In the genomic region with DNA sequence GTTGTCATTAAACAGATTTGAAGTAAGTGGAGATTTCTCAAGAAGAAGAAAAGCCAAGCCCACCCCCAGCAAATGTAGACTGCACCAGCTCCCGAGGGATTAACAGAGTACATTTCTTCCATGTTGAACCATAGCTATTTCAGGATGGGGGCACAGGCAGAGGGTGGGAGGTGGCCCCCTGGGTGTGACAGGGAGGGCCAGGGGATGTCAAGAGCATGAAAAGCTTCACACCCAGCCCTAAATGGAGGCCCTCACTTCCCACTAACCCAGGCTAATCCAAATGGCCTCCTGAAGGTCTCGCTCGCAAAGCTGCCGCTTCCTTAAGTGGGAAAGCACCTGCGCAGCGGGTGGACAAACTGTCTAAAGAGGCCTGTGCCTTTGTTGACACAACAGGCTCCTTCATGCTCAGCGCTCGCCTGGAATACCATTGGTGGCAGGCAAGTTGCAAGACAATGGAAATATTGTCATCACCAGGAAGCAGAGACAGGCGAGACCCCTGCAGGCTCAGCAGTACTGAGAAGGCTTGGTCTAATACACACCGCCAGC, we compare ENCODE assay signal across 21 mouse cellular contexts. TPM values are rescaled to one million over a fixed set of nuclear protein-coding genes. Genes with fewer than 3 reads are reported as not detected.
DNase-seq lines count a peak whose midpoint lies in the region; ATAC-seq and TF ChIP-seq lines count a peak whose summit lies in the region.
"Had no signal": no experiment of that assay in that cellular context is flagged by ENCODE, and none has a peak within 500 bp of the region (broad histone marks: within the 10 kb centered on the region; RNA-seq: fewer than 3 reads in every experiment).

No protein-coding gene starts in this region.

- no peak overlapping the region for H3K9ac ChIP-seq in intestine, embryonic 16.5 days (ENCODE audit: low read depth, low read length)
- H3K9ac ChIP-seq in intestine, postnatal 0 days (ENCODE audit: low read depth, low read length): no peak overlapping the region
- H3K9ac ChIP-seq in neural tube, embryonic 11.5 days (ENCODE audit: low read length): no peak overlapping the region
- no peak overlapping the region for H3K9ac ChIP-seq in neural tube, embryonic 15.5 days (replicated peaks)
- H3K9ac ChIP-seq: forebrain, embryonic 12.5 days; heart, embryonic 15.5 days; liver, postnatal 0 days had no signal

- no peaks in the 10 kb centered on the region for H3K9me3 ChIP-seq in intestine, embryonic 16.5 days (ENCODE audit: control insufficient read depth, low read length)
- H3K9me3 ChIP-seq in intestine, postnatal 0 days (ENCODE audit: control insufficient read depth): no peaks in the 10 kb centered on the region
- no peaks in the 10 kb centered on the region for H3K9me3 ChIP-seq in neural tube, embryonic 11.5 days (ENCODE audit: control insufficient read depth, low read length)
- H3K9me3 ChIP-seq in neural tube, embryonic 15.5 days (replicated peaks): no peaks in the 10 kb centered on the region
- H3K9me3 ChIP-seq: forebrain, embryonic 12.5 days; heart, embryonic 15.5 days had no signal

- H3K4me2 ChIP-seq in intestine, embryonic 16.5 days (ENCODE audit: low read depth, low read length): no peak overlapping the region
- H3K4me2 ChIP-seq in intestine, postnatal 0 days (replicated peaks; ENCODE audit: low read depth): no peak overlapping the region
- no peak overlapping the region for H3K4me2 ChIP-seq in neural tube, embryonic 11.5 days (ENCODE audit: low read depth)
- no peak overlapping the region for H3K4me2 ChIP-seq in neural tube, embryonic 15.5 days
- H3K4me2 ChIP-seq: forebrain, embryonic 12.5 days; heart, embryonic 15.5 days had no signal

- ATAC-seq in intestine, embryonic 16.5 days: peak; percentile 23; the same call in 1 of the 2 replicates
- ATAC-seq in intestine, postnatal 0 days: no peak
- ATAC-seq in neural tube, embryonic 11.5 days (ENCODE audit: insufficient read depth, low FRiP score, low TSS enrichment): no peak
- no peak for ATAC-seq in neural tube, embryonic 15.5 days (ENCODE audit: low FRiP score)
- ATAC-seq: liver, postnatal 0 days had no signal

- H3K4me1 ChIP-seq in intestine, embryonic 16.5 days (ENCODE audit: control insufficient read depth, insufficient read depth, low read length): no peaks in the 10 kb centered on the region
- H3K4me1 ChIP-seq in intestine, postnatal 0 days (replicated peaks; ENCODE audit: control insufficient read depth, insufficient read depth, low read length): no peaks in the 10 kb centered on the region
- H3K4me1 ChIP-seq in neural tube, embryonic 11.5 days (ENCODE audit: control insufficient read depth, insufficient read depth, low read length): no peaks in the 10 kb centered on the region
- no peaks in the 10 kb centered on the region for H3K4me1 ChIP-seq in neural tube, embryonic 15.5 days
- H3K4me1 ChIP-seq: heart, embryonic 15.5 days had no signal

- peak; percentile 40 for DNase-seq in neural tube, embryonic 11.5 days (ENCODE audit: low spot score)
- peak; percentile 37 for DNase-seq in embryo, embryonic 11 days
- peak; percentile 31 for DNase-seq in retina, embryonic 14.5 days (ENCODE audit: low spot score)
- DNase-seq in cerebellum, postnatal 10 days: no peak
- DNase-seq: cerebellum, adult 8-10 months; gastrocnemius, adult 2 months; heart, adult 18-20 months; kidney, adult 9 months; kidney, postnatal 25 days; layer of hippocampus, adult 9-11 months; left cerebral cortex, postnatal 4 days; liver, postnatal 0 days; thymus, adult 2 months had no signal

- H3K27ac ChIP-seq in intestine, embryonic 16.5 days (ENCODE audit: low read length): no peak overlapping the region
- no peak overlapping the region for H3K27ac ChIP-seq in intestine, postnatal 0 days (ENCODE audit: low read depth, low read length)
- no peak overlapping the region for H3K27ac ChIP-seq in neural tube, embryonic 11.5 days (ENCODE audit: low read depth, low read length)
- no peak overlapping the region for H3K27ac ChIP-seq in neural tube, embryonic 15.5 days (replicated peaks)
- H3K27ac ChIP-seq: forebrain, embryonic 12.5 days; gastrocnemius, adult 2 months; heart, embryonic 15.5 days; left cerebral cortex, adult 2 months had no signal

- H3K27me3 ChIP-seq in intestine, embryonic 16.5 days (replicated peaks; ENCODE audit: control insufficient read depth, insufficient read depth, low read length): no peaks in the 10 kb centered on the region
- no peaks in the 10 kb centered on the region for H3K27me3 ChIP-seq in intestine, postnatal 0 days (replicated peaks; ENCODE audit: control insufficient read depth, insufficient read depth, low read length)
- no peaks in the 10 kb centered on the region for H3K27me3 ChIP-seq in neural tube, embryonic 11.5 days (ENCODE audit: control insufficient read depth, insufficient read depth, low read length)
- no peaks in the 10 kb centered on the region; the same call in 1 of the 2 replicates for H3K27me3 ChIP-seq in neural tube, embryonic 15.5 days (replicated peaks)
- H3K27me3 ChIP-seq: heart, embryonic 15.5 days had no signal

- H3K4me3 ChIP-seq in intestine, embryonic 16.5 days (ENCODE audit: low read length): no peak overlapping the region
- H3K4me3 ChIP-seq in intestine, postnatal 0 days (ENCODE audit: low read depth, low read length): no peak overlapping the region
- H3K4me3 ChIP-seq in neural tube, embryonic 11.5 days (ENCODE audit: low read depth, low read length): no peak overlapping the region
- no peak overlapping the region for H3K4me3 ChIP-seq in neural tube, embryonic 15.5 days (replicated peaks)
- H3K4me3 ChIP-seq: forebrain, embryonic 12.5 days; gastrocnemius, adult 2 months; heart, embryonic 15.5 days; left cerebral cortex, adult 2 months had no signal

- no peaks in the 10 kb centered on the region for H3K36me3 ChIP-seq in intestine, embryonic 16.5 days (ENCODE audit: control insufficient read depth, insufficient read depth, low read length)
- no peaks in the 10 kb centered on the region for H3K36me3 ChIP-seq in intestine, postnatal 0 days (ENCODE audit: control insufficient read depth, insufficient read depth)
- H3K36me3 ChIP-seq in neural tube, embryonic 11.5 days (ENCODE audit: control insufficient read depth, insufficient read depth, low read length): no peaks in the 10 kb centered on the region
- no peaks in the 10 kb centered on the region for H3K36me3 ChIP-seq in neural tube, embryonic 15.5 days
- H3K36me3 ChIP-seq: forebrain, embryonic 12.5 days; heart, embryonic 15.5 days had no signal

- no peak for TF ChIP-seq CTCF in intestine, postnatal 0 days (IDR thresholded peaks at IDR 0.05; ENCODE audit: low read depth)

- WGBS in intestine, embryonic 16.5 days: 53% methylated on average over 10 of the region's 10 CpGs
- WGBS in intestine, postnatal 0 days: 40% methylated on average over 10 of the region's 10 CpGs
- WGBS in neural tube, embryonic 11.5 days: 39% methylated on average over 10 of the region's 10 CpGs
- WGBS in neural tube, embryonic 15.5 days: 44% methylated on average over 10 of the region's 10 CpGs

RNA-seq across cellular contexts. Expression of gene Barx2, which starts 18.4 kb away (rescaled TPM):
- 0.11 and 0.26 TPM in 2 replicates for polyA plus RNA-seq in intestine, embryonic 16.5 days (2015; fragmentation: Nextera tagmentation; extraction: Ambion mirVana)
- not detected in 2 replicates for polyA plus RNA-seq in intestine, postnatal 0 days (2015; fragmentation: Nextera tagmentation; extraction: Ambion mirVana)
- polyA plus RNA-seq in neural tube, embryonic 11.5 days (2014; fragmentation: Nextera tagmentation; extraction: Ambion mirVana): 0.31 and 0.39 TPM in 2 replicates
- 0.17 and 0.20 TPM in 2 replicates for polyA plus RNA-seq in neural tube, embryonic 15.5 days (2015; fragmentation: Nextera tagmentation; extraction: Ambion mirVana)
- polyA plus RNA-seq: C2C12; forebrain, embryonic 12.5 days; heart, embryonic 15.5 days; liver, adult 2 months; liver, postnatal 0 days had no signal

Comparison
In these comparisons a context has a peak if more than half of its experiments do, and no peak if none do; other contexts are left out.
1. DNase-seq: peak in neural tube, embryonic 11.5 days (single experiment), embryo, embryonic 11 days (single experiment) and retina, embryonic 14.5 days (single experiment); none in cerebellum, postnatal 10 days (0 of 2).